Mouse (Mus musculus) cerebellum, postnatal 25 days (tissue): Measurements from ENCODE around the gene Sp9.

ENCODE experiments used
- DNase-seq, 2 experiments: peaks; one replicate each; pipeline ENCODE4 v3.0.0; 2021; ENCODE audit warnings: mixed read lengths in 2 of 2

Gene Sp9

DNA sequence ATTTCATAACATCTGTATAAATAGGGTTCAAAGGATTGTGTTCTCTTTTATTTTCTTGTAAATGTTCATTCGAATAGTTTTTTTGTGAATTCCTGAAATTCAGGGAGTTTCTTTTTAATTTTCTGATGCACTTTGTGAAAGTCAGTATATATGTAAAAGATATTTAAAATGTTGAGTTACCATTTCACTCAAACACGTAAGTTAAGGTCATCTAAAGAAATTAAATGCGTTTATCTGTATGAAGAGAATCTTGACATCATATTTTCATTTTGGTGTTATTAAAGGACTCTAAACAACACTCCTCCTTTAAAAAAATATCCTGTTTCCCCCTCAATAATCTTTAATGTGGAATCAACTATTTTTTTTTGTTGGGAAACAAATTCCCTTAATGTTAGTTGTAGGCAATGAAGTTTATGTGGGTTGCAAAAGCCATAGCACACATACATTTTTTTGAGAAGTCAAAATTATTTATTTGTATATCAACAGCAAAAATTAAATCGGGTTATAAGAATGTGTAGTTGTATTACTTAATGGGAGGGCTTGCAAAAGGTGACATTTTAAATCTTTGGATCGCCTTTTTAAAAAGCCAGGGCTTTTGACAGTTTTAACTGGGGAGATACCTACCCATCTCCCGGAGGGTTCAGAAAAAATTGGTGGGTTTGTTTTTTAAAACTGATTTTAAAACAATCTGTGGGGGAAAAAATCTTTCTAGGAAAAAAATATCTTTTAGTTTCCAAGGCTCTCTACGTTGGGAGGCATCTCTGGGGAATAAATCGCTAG, 3.7 kb downstream of the Sp9 start:
- DNase-seq, result no peak

DNA sequence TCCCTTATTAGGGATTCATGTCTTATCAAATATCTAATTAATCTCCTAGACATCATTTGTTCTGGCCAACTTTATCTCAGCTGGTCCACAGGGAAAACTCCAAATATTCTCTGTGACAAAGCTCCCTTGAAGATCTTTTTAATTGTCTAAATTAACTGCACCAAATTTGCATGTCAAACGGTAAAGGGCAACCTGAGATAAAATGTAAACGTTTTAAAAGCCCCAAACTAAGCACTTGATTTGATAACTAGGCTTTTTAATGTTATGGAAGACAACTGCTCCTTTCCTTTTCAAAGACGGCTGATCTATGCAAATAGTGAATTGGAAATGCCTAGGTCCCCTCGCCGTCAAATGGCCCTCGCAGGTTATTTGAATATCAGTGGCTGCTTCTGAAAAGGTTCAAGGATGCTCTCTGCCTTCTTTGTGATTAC, 4.4 kb downstream of the Sp9 start:
- DNase-seq, result peak in 1 of 2 experiments; percentile 38

DNA sequence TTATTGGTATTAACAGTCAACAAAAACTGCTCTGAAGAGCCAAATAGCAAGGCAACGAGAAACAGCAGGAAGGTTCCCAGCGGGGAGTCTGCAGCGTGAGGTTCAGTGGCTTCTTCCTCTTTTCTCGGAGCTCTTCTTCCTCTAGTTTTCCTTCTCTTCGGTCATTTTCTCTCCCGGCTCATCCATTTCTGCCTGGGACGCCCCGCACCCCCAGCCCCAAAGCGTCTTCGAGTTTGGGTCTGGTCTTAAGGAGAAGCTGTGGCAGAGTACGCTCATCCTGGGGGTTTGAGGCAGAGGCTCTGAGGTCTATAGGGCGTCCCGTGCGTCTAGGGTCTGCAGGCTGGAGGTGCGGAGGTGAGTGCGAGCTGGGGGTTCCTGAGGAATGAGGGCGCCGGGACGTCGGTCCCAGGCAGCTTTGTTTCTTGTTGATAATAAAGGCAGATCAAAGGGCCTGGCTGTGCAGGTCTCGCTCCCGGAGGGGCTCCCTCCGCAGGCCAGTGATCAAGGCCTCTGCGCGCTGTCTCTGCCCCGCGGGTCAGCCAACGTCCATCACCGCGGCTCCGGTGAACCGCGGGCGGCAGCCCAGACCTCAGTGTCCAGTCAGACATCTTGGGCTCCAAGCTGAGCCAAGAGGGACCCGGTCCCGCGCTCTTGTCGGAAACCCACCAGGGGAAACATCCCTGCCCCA, 5.4 kb downstream of the Sp9 start:
- DNase-seq, result peak in 1 of 2 experiments; percentile 29

DNA sequence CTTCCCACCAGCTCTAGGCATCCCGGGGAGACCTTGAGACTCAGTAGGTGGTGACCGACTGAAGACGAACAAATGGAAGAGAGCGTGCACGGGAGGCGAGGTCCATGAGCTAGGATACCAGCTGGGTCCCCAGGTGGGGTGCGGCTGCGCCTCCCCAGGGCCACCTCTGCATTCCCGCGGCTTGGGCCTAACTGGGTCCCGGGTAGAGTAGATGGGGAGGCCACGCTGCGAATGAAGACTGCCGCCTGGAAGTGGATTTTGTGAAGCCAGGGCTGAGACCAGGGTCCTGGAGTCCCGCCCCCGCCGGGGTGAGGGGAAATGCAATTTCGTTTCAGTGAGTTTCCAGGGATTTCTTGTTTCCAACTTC, 6.0 kb downstream of the Sp9 start:
- DNase-seq, result peak in 1 of 2 experiments; percentile 56

DNA sequence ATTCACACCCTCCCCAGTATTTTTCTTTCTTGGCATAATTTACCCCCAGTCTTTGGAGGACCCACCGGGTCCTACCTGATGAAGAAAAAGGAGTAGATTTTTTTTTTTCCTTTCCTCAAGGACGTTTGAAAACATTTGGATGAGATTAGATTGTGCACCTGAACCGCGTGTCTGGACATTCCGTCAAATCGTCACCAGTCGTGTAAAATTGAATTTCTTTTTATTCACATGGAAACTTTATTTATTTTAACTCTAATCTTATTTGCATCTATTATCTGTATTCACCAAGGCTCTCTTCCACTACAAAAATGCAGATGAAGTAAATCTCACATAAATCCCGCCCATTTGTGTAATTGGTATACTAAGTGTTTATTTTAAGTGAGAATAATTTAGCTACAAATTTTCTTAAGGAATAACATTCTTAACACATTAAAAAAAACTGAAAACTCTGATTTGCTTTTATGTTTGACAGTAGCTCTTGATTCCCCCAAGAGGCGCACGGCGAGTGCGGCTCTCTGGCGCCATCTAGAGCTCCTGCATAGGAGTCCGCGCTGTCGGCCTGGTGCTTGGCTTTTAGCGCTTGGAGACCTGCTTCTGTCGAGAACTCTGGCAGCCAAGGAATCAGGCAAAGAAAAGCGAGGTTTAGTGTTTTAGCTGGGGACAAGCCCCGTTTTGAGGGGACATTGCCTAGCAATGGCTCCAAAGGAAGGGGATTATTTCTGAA, 6.6 kb downstream of the Sp9 start:
- DNase-seq, result peak; percentile 88 to 94

DNA sequence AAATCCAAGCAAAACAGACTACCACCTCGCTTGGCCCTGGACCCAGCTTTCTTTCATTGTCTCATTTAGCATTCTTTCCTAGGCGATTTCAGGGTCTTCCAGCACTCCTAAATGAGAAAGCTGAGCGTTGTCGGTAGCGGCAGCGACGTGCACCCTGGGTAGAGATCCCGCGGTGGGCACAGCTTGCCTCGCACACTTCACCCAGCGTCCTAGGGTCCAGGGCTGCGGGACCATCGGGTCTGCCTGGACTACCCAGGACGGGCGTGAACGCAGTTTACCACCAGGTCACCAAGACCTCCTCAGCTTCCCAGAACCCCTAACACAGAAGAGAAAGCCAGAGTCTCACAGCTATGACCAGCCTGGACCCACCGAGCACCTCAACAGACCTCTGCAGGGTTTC, 7.1 kb downstream of the Sp9 start:
- DNase-seq, result no peak

DNA sequence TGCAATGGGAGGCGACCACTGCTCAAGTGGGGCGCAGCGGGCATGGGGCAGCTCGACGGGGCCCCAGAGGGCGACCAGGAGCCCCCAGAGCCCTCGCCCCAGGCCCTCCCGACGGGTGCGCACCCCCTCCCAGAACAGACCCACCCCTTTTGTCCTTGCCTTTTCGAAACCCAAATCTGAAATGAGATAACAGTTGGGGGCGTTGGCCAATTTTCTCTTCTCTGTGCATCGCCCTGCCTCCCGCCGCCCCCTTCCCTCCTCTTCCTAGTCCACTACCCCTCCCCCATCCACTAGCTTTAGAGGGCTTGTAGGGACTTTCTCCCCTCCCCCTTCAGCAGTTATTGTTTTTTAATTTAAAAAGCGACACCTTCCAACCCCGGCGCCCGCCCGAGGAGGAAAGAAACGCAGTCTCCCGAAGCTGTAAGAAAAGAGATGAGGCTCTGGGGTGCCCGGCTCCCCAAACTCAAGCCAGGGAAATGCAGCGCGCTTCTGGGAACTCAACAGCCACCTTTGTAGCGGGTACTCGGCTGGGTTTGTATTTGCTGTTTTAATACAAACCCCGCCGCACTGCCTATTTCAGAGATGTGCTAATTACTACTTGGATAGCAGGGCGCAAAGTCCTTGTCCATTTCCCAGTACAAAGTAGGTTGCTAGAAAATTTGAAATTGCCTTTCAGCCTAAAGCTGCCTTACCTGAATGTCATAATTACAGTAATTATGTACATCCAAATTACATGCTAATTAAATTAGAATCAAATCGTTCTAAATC, 7.7 kb downstream of the Sp9 start:
- peak in 1 of 2 experiments; percentile 21 for DNase-seq

DNA sequence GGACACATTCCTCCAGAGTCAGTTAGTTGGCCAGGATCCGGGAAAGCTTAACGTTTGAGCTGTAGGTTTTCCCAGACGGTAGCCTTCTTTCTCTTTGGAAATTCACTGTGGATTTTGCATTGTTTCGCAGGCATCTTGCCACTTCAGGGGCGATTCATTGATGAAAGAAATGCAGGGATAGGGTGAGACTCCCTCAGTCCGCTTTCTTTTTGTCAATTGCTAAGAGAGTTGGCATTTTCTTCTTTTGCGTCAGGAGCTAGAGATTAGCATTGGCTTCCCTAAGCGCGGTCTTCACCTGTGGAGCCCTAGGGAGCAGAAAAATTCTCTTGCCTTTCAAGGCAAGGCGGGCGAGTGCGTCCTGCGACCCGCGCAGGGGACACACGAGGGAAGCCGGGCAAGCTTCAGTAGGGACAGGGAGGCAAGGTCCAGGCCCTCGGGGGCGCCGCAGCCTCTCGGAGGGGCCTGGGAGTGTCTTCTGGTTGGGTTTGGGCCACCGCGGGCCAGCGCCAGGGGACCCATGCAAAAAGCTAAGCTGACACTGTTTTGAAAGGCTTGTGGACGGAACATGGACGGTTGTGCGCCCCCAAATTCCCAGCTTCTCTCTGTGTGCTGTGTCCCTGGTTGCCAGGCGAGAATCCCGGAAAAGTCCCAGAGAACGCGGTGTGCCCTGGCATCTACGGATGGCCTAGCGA, 8.8 kb downstream of the Sp9 start:
- DNase-seq, result peak in 1 of 2 experiments; percentile 19

DNA sequence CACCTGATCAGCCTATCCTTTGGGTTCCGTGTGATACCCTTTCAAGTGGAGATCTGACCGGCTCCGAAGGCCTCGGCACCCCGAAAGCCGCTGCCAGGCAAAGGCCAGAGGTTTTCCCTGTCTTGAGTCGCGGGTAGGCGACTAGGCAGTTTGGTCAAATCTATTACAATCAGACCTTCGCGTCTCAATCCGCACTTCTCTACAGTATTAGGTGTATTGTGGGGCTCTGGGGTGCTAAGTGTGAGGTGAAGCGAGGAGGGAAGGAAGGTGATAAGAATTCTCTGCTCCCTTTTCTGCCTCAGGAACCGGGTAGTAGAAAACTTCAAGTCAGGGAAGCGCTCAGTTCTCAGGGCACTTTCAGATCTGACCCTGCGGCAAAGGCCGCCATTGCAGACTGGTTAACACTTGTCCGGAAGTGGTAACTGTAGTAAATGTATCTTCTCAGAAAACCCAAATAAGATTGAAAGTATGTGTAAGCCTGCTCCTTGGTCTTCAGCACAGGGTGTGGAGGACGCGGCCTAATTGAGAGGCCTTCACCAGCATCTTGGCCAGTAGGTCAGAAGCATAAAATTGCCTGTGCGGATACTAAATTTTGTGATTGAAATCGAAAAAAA, 9.4 kb downstream of the Sp9 start:
- DNase-seq, result peak in 1 of 2 experiments; percentile 18

DNA sequence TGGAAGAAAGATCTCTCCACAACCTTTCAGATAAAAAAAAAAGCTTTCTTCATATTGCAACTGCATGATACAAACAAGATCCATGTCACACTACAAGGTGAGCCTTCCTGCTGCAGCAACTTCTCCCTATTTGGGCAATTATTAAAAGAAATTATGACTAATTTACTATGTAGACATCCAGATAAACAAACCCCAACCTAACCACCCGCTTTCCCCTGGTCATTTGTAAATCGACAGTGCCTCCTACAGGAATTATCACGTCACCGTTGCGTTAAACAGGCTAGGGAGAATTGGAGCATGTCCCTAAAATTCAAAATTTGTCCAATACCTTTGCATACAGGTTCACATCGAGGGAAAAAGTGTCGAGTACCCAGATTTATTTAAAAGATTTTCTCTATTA, 10.0 kb downstream of the Sp9 start:
- no peak for DNase-seq

DNA sequence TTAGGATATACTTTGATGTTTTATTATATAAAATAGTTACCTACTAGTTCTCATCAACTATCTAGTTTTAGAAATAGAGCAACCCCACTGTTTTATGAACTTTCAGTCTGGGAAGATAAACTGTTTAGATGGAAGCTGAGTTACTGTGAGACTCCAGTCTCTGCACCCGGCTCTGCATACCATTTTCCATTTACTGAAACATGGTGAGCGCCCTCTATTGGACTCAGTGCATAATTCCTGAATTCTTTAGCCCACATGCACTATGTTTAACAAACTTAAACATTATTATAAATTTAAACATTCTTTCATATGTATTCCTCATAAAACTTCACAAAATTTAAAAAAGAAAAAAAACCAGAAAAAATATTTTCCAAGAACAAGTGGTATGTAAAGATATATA, 13.9 kb downstream of the Sp9 start:
- DNase-seq, result no peak

DNA sequence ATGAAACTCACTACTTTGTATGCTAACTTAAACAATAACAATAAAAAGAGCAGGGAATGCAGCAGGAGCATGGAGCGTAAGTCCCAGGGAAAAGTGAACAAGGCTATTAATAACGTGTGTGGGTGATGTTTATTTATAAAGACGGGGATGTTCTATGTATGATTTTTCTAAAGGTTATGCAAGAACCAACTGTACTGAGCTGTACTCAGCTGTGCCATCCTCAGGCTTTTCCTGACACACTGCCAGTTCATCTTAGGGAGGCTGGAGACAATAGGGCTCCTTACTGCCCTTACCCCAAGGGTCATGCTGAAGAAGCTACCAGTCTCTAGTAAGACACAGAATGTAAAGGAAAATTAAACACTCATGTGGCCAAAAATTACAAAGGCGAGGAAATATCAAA, 19.4 kb downstream of the Sp9 start:
- DNase-seq, result no peak

DNA sequence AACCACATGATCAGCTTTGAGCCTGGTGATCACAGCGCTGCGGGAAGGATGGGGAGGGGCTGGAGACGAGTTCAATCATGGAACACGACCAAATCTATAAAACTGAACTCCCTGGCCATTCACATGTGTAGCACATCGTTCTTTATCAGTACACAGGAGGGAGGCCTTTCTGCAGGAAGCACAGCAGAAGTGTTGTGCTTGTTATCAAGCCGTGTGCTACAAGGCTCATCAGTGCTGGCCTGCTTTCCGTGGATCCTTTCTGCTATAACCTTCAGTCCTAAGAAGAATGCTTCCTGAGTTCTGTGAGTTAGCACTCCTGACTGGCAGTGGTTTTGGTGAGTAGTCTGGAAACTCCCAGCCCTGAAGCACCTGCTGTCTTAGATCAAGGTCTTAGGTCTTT, 23.3 kb downstream of the Sp9 start:
- no peak for DNase-seq

DNA sequence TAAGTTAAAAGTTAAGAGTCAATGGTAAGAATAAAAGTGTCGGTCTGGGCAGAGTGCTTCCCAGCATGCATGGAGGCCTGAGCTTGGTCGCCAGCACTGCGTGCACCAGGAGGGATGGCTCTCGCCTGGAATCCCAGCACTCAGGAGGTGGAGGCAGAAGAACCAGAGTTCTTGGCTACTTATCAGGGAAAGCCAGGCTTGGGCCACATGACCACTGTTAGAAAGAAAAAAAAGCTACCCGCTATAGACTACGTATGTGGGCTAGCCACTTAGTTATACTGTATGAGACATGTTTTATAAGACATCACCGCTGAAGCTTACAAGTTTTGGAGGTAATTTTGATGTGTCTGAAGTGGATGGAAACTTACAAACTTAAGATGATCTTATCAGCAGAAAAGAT, 26.4 kb downstream of the Sp9 start:
- no peak for DNase-seq

DNA sequence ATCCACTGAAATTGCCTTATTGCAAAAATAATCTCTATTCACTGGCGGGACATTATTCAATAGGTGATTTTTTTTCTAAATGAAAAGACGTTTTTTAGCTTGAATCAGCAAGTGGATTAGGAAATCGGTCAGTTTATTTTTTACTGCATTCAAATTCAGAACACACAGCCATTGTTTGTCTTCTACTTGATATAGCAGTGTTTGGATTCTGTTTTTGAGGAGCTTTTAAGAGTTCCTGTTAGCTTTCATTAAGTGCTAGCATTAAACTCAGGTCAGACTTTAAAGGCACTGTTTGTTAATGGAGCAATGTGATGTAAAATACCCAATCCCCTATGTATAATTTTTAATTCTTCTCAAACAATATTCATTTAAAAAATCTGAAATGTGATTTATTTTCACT, 27.1 kb downstream of the Sp9 start:
- no peak for DNase-seq

DNA sequence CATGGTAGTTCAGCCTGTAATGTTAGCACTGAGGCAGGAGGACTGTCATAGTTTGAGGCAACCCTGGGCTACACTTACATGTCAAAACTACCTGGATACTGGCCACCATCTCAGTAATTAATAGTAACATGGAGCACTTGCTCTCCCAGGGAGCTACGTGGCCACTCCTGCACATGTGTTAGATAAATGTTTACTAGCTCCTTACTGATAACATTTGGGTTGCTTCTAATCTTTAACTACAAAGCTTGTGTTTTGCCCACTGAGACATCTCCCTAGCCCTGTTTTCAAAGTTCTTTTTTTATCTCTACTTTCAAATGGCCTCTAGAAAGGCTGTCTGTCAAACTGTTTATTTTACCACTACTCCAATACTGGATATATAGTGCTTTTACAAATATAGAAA, 30.3 kb downstream of the Sp9 start:
- no peak for DNase-seq

DNA sequence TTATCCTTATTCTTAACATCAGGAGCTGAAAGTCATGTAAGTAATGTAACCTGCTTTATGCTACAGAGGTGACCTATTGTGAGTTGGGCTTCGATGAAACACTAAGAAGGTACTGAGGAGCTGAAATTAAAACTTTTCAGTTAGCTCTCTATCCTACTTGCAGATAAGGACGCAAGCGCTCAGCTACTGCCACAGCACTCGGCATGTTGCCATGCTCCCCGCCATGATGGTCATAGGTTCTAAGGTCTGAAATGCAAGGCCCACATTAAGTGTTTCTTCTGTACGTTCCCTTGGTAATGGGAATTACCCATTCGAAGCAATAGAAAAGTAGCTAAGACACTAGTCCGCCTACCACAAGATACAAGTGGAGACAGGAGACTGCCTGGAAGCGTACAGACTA, 31.0 kb downstream of the Sp9 start:
- DNase-seq, result no peak

DNA sequence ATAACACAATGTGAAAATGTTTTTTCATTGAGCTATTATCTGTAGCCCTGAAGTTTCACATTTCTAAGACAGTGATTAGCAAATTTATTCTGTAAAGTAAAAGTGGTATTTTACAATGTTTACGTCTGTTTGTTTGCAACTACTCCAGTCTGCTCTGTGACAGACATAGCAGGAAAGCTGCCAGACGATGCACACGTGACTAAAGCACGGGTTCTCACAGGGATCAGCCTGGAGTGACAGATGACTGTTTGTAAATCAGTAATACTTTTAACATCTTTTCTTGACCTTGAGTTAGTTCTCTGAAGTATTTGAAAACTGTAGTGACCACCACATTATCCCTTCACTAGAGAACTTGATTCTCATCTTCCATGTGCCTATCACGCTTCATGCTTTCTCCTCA, 32.8 kb downstream of the Sp9 start:
- DNase-seq, result no peak

DNA sequence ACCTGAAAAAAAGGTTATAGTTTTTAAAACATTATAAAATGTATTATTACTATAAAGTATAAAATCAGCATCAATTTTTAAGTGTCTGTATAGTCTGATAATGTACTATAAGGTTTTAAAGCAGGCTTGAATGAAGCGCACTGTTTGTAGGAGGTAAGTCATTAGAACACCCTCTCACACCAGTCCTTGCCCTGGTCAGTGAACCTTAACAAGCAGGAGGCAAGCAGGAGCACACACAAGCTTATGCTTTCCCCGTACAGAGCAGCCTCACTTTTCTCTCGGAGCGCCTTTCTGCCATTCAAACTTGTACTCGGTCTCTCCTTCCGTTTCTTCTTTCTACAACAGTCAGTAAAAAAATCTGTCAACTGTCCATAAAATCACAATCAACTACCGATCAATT, 34.3 kb downstream of the Sp9 start:
- DNase-seq, result no peak

DNA sequence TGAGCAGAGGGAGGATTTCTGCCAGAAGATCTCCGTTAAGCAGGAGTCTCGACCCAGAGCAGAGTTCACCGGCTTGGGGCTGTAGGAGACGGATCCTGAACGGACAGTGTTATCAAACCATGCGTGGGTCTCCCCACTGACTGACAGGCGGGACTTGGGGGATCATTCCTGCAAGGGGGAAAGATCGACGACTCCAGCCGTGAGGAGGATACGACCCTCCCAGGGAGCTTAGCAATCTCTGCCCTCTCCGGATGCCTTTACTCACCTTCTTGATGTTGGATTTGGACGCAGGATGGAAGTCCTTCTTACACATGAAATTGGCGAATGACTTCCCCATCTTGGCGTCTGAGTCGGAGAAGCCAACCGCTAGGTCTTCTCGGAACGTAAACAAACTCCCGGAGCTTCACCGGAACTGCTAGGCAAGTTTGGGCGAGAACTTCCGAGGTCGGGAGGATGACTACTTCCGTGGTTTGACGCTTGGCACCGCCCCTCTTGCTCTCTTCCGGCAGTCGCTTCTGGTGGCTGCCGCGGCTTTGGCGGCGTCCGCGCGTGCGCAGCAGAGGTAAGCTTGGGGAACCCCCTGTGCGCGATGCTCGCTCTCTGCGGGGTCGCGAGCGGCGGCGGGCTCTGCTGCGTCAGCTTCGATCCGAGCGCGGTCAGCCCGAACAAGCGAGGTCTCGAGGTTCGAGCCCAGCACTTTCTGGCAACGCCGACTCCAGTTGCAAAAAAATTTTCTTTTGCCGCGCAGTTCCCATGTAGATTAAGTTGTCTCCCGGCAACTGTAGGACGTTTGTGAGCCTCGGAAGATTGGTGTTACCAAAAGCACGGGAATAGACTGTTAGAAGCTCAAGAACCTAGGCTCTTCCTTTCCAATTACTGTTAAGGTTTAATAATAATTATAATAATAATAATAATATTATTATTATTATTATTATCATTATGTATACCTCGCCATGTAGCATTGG, 40.7 kb downstream of the Sp9 start, which contains the start of the genes Scrn3 and Cir1:
TSS of gene Scrn3 (plus strand) at position 450 of the 965 bp plus-strand sequence.
TSS of gene Cir1 (minus strand) at position 550 of the 965 bp plus-strand sequence.
- peak; percentile 95 to 97 for DNase-seq

DNA sequence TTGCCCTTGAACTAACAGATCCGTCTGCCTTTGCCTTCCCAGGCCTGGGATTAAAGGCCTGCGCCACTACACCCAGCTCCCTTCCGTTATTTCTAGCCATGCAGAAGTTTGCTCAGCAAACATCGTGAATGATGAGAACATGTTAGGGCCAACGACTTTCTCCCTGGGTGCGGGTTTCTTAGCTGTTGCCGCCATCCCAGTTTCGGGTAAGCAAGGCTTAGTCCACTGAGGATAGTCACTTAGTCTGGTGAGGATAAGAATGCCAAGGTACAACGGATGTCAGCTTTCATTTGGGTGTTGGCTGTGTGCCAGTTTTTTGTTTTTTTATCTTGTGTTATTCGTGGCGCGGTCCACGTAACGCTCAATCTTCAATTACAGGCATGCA, 41.4 kb downstream of the Sp9 start:
- peak; percentile 53 to 73 for DNase-seq
